Comparison of ENCODE assay signal across 8 mouse cellular contexts in the genomic region with DNA sequence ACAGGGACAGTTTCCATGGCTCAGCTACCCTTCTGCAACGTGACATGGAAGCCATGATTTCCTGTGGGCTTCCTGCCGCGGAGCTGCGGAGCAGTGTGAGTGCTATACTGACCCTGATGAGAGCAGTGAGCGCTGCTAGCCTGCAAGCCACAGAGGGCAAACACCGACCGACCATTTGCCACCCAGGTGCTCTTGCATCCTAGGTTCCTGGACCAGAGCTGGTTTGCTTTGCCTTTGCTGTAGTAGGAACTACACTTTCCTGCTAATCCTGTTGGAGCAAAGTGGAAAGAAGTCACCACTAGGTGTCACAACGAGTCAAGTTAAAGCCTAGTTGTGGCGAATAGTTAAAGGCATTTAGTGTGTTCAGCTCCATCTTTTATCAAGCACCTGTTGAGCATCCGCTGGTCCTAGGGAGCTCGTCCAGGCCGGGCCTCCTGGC. TPM values are rescaled to one million over a fixed set of nuclear protein-coding genes. Genes with fewer than 3 reads are reported as not detected.
DNase-seq lines count a peak whose midpoint lies in the region; ATAC-seq and TF ChIP-seq lines count a peak whose summit lies in the region.

No protein-coding gene starts in this region.

- in situ Hi-C loops in ES-E14 (cut with MboI; ENCODE audit: low sequenced_read_pairs in 2 of 2, unreplicated experiment in 2 of 2) = loop anchor here in 1 of 2 experiments (25.0 kb wide), 3 partner anchors 177 to 502 kb away; a partner anchor contains a TSS

- peak; percentile 63 to 66 for ATAC-seq in hematopoietic stem cell, adult 5-6 weeks (replicated peaks in 1 of 2; ENCODE audit: insufficient read depth in 1 of 2, low FRiP score in 2 of 2, low TSS enrichment in 1 of 2, low read depth in 1 of 2, poor library complexity in 2 of 2, severe bottlenecking in 2 of 2)
- peak; percentile 45 for ATAC-seq in liver, postnatal 0 days
- ATAC-seq in neural tube, embryonic 14.5 days (ENCODE audit: low read depth) = peak; percentile 76

- H3K9me3 ChIP-seq in ES-E14 (ENCODE audit: control insufficient read depth, insufficient read depth, low read depth, low read length) = no peaks in the 10 kb centered on the region
- H3K9me3 ChIP-seq in forebrain, embryonic 10.5 days = no peaks in the 10 kb centered on the region
- H3K9me3 ChIP-seq in liver, postnatal 0 days (ENCODE audit: low read length) = no peaks in the 10 kb centered on the region
- no peaks in the 10 kb centered on the region for H3K9me3 ChIP-seq in neural tube, embryonic 14.5 days (ENCODE audit: control insufficient read depth, low read length)

- H3K4me3 ChIP-seq in ES-E14 (ENCODE audit: insufficient read depth in 1 of 2, low read depth in 1 of 2, low read length in 2 of 2, poor library complexity in 1 of 2, severe bottlenecking in 1 of 2) = no peak overlapping the region
- H3K4me3 ChIP-seq in bone marrow macrophage, adult 2 months (ENCODE audit: insufficient read depth, low read length) = no peak overlapping the region
- H3K4me3 ChIP-seq in forebrain, embryonic 10.5 days = no peak overlapping the region
- no peak overlapping the region for H3K4me3 ChIP-seq in liver, postnatal 0 days (ENCODE audit: low read depth, low read length)
- no peak overlapping the region for H3K4me3 ChIP-seq in neural tube, embryonic 14.5 days (ENCODE audit: low read depth, low read length)

- no peak overlapping the region for H3K9ac ChIP-seq in ES-E14 (ENCODE audit: insufficient read depth, low read depth, low read length, poor library complexity, severe bottlenecking)
- H3K9ac ChIP-seq in liver, postnatal 0 days (replicated peaks) = no peak overlapping the region
- no peak overlapping the region for H3K9ac ChIP-seq in neural tube, embryonic 14.5 days (replicated peaks; ENCODE audit: low read depth, low read length)

- no peak overlapping the region for H3K27ac ChIP-seq in ES-E14 (ENCODE audit: insufficient read depth, low read depth, low read length, poor library complexity, severe bottlenecking)
- H3K27ac ChIP-seq in bone marrow macrophage, adult 2 months (ENCODE audit: insufficient read depth, low read depth, low read length) = no peak overlapping the region
- H3K27ac ChIP-seq in forebrain, embryonic 10.5 days = no peak overlapping the region
- H3K27ac ChIP-seq in liver, postnatal 0 days (ENCODE audit: low read depth) = no peak overlapping the region
- no peak overlapping the region for H3K27ac ChIP-seq in neural tube, embryonic 14.5 days (ENCODE audit: low read depth, low read length)

- H3K4me1 ChIP-seq in ES-E14 (ENCODE audit: control insufficient read depth in 2 of 2, insufficient read depth in 2 of 2, low read length in 2 of 2, poor library complexity in 1 of 2) = peaks cover 0 to 9% of the 10 kb centered on the region in 2 experiments; a peak in 1 of 4 replicates
- H3K4me1 ChIP-seq in bone marrow macrophage, adult 2 months (ENCODE audit: control insufficient read depth, insufficient read depth, low read length) = no peaks in the 10 kb centered on the region
- 0 out of 2 replicates have a peak, but pooled peaks cover 6% of the 10 kb centered on the region for H3K4me1 ChIP-seq in forebrain, embryonic 10.5 days
- H3K4me1 ChIP-seq in liver, postnatal 0 days (ENCODE audit: insufficient read depth) = no peaks in the 10 kb centered on the region
- H3K4me1 ChIP-seq in neural tube, embryonic 14.5 days (ENCODE audit: control insufficient read depth, insufficient read depth, low read length) = peaks cover 12% of the 10 kb centered on the region

- no peak for TF ChIP-seq POLR2A in bone marrow macrophage, adult 2 months (IDR thresholded peaks at IDR 0.05; ENCODE audit: borderline replicate concordance, low read depth, low read length)

- TF ChIP-seq CTCF in bone marrow macrophage, adult 2 months (IDR thresholded peaks at IDR 0.05; ENCODE audit: low read depth, low read length) = peak; percentile 39; the same call in 1 of the 2 replicates
- TF ChIP-seq CTCF in liver, postnatal 0 days (IDR thresholded peaks at IDR 0.05; ENCODE audit: low read depth) = peak; percentile 85

- WGBS in forebrain, embryonic 10.5 days = 27% methylated on average over 12 of the region's 12 CpGs
- 8% methylated on average over 12 of the region's 12 CpGs for WGBS in liver, postnatal 0 days (ENCODE audit: insufficient replicate concordance)
- WGBS in neural tube, embryonic 14.5 days = 22% methylated on average over 12 of the region's 12 CpGs

- peak overlapping the region; percentile 36; the same call in 1 of the 2 replicates for H3K4me2 ChIP-seq in liver, postnatal 0 days (ENCODE audit: low read depth, low read length)
- no peak overlapping the region for H3K4me2 ChIP-seq in neural tube, embryonic 14.5 days (ENCODE audit: low read depth, low read length)

- no peaks in the 10 kb centered on the region for H3K27me3 ChIP-seq in forebrain, embryonic 10.5 days (ENCODE audit: poor library complexity, severe bottlenecking)
- no peaks in the 10 kb centered on the region for H3K27me3 ChIP-seq in liver, postnatal 0 days (ENCODE audit: insufficient read depth, low read length)
- H3K27me3 ChIP-seq in neural tube, embryonic 14.5 days (ENCODE audit: control insufficient read depth, insufficient read depth, low read length) = no peaks in the 10 kb centered on the region

- H3K36me3 ChIP-seq in ES-E14 (ENCODE audit: control insufficient read depth, insufficient read depth, low read length, poor library complexity, severe bottlenecking) = no peaks in the 10 kb centered on the region
- H3K36me3 ChIP-seq in forebrain, embryonic 10.5 days (replicated peaks) = no peaks in the 10 kb centered on the region
- no peaks in the 10 kb centered on the region for H3K36me3 ChIP-seq in liver, postnatal 0 days (replicated peaks; ENCODE audit: insufficient read depth, low read length)
- no peaks in the 10 kb centered on the region for H3K36me3 ChIP-seq in neural tube, embryonic 14.5 days (ENCODE audit: control insufficient read depth, insufficient read depth, low read length)

- DNase-seq in ES-E14 (ENCODE audit: low read depth, low spot score) = peak; percentile 72
- peak; percentile 59 for DNase-seq in forebrain, embryonic 10.5 days (ENCODE audit: extremely low spot score, low spot score)
- DNase-seq in layer of hippocampus, adult 11-12 months (ENCODE audit: low spot score) = peak; percentile 90
- DNase-seq in liver, postnatal 0 days = peak; percentile 54
- peak; percentile 57 to 70 for DNase-seq in thymus, postnatal 36 days

- no peak for TF ChIP-seq EP300 in liver, postnatal 0 days (IDR thresholded peaks at IDR 0.05; ENCODE audit: low read depth)

TF ChIP-seq in ES-E14, 5 proteins besides CTCF, POLR2A, EP300 and RAD21:
- no peak for TF ChIP-seq MAFK (IDR thresholded peaks at IDR 0.05; ENCODE audit: insufficient read depth, low read depth, low read length)
- no peak for TF ChIP-seq ZNF384 (IDR thresholded peaks at IDR 0.05; ENCODE audit: low read depth, low read length)
- peak; percentile 90; the same call in 1 of the 2 replicates for TF ChIP-seq ZC3H11A (IDR thresholded peaks at IDR 0.05; ENCODE audit: borderline replicate concordance, low read depth, low read length)
- TF ChIP-seq HCFC1 (IDR thresholded peaks at IDR 0.05; ENCODE audit: borderline replicate concordance, insufficient read depth, low read length) = no peak

RNA-seq across cellular contexts. Expression of a gene that starts 25.2 kb away (rescaled TPM):
- total RNA-seq in ES-E14 (2012; rRNA removed) = 48.8 and 80.9 TPM in 2 replicates
- 84.9 and 104 TPM in 2 replicates for polyA plus RNA-seq in bone marrow macrophage, adult 2 months (2012; ENCODE audit: insufficient read depth, insufficient read length, missing spikeins)
- 161 TPM in 2 replicates for polyA plus RNA-seq in forebrain, embryonic 10.5 days (2016; fragmentation: Nextera tagmentation; extraction: Ambion mirVana)
- 33.1 and 60.2 TPM in 2 replicates for total RNA-seq in hematopoietic stem cell, adult 5-6 weeks (2017)
- 42.5 and 42.8 TPM in 2 replicates for polyA plus RNA-seq in liver, postnatal 0 days (2015; fragmentation: Nextera tagmentation; extraction: Ambion mirVana)
- 167 and 168 TPM in 2 replicates for polyA plus RNA-seq in neural tube, embryonic 14.5 days (2014; fragmentation: Nextera tagmentation; extraction: Ambion mirVana)
